Mouse (Mus musculus): ENCODE measurements around the gene Apol11b.
"Not testable (repeated sequence)": the region's sequence is repeated elsewhere in the genome, so short reads cannot be mapped to it uniquely, and the experiment has no call there.

DNA sequence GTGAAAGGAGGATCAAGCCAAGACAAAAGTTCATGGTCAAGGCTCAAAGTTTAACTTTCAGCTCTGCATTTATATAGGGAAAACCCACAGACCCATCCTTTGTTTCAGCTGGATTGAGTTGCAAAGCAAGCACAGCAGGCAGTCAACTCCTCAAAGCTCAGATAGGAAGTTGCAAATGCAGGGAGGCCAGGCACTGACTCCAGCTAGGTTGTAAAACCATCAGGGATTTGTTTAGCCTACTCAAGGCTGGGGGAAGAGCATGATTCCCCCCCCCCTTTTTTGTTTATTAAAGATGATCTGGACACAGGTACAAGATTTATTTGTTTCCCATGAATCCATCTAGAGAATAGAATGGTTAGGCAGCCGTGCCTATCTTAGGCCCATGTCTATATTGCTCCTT lies 31.0 kb upstream of the Apol11b start:
- not testable (repeated sequence) for TF ChIP-seq CTCF (IDR thresholded peaks at IDR 0.05; ENCODE audit: control insufficient read depth, insufficient read depth, low read length); POLR2A (IDR thresholded peaks at IDR 0.05; ENCODE audit: borderline replicate concordance, control insufficient read depth, low read depth, low read length)

Measured in bone marrow, adult 2 months (tissue).